Mouse (Mus musculus) hindbrain, embryonic 13.5 days (tissue): ENCODE measurements around the gene Ptger1. TPM values are rescaled to one million over a fixed set of nuclear protein-coding genes. Genes with fewer than 3 reads are reported as not detected.
A peak's percentile ranks its signal among the peaks of the same experiment; 100 is the strongest.

Experiments used
- ATAC-seq: fragments of 200-750 bp; cut with Nextera tagmentation; 2 replicates; pipeline ENCODE4 v1.8.0; 2017; ENCODE audit warnings: moderate TSS enrichment; ENCODE audit not compliant: low FRiP score
- H3K27ac ChIP-seq: fragments of 300-500 bp; sonication (generic); 2 replicates; pipeline ENCODE4 v1.5.1; 2015; ENCODE audit warnings: inconsistent platforms, mild to moderate bottlenecking, moderate library complexity
- H3K27me3 ChIP-seq: fragments of 300-500 bp; sonication (generic); 2 replicates; pipeline ENCODE4 v1.6.1; 2015; ENCODE audit warnings: mild to moderate bottlenecking, inconsistent platforms
- H3K36me3 ChIP-seq: fragments of 300-500 bp; sonication (generic); 2 replicates; pipeline ENCODE4 v1.6.1; 2015; ENCODE audit warnings: mild to moderate bottlenecking, inconsistent platforms
- H3K4me1 ChIP-seq: fragments of 300-500 bp; sonication (generic); replicated peaks from 2 replicates; pipeline ENCODE4 v1.6.1; 2015; ENCODE audit warnings: inconsistent platforms
- H3K4me2 ChIP-seq: fragments of 300-500 bp; sonication (generic); 2 replicates; pipeline ENCODE4 v1.6.1; 2015; ENCODE audit warnings: inconsistent platforms, mild to moderate bottlenecking, moderate library complexity
- H3K4me3 ChIP-seq: fragments of 300-500 bp; sonication (generic); 2 replicates; pipeline ENCODE4 v1.5.1; 2015; ENCODE audit warnings: mild to moderate bottlenecking, inconsistent platforms
- H3K9ac ChIP-seq: fragments of 300-500 bp; sonication (generic); 2 replicates; pipeline ENCODE4 v1.6.1; 2015; ENCODE audit warnings: mild to moderate bottlenecking, inconsistent platforms
- H3K9me3 ChIP-seq: fragments of 300-500 bp; sonication (generic); 2 replicates; pipeline ENCODE4 v1.6.1; 2016; ENCODE audit warnings: inconsistent platforms
- whole genome bisulfite sequencing: fragments of 180-500 bp; shearing (Covaris S2); methylation state at CpG from one replicate; pipeline ENCODE4 v1.1.7; 2015; 5-methylcytosine and 5-hydroxymethylcytosine counted together
- polyA plus RNA-seq: library from polyadenylated mRNA; unstranded; fragments of >200 nt; fragmentation: Nextera tagmentation; extraction: Ambion mirVana; gene quantifications from 2 replicates; pipeline ENCODE4 v1.2.1, GENCODE M21; 2015

The Ptger1 gene
- polyA plus RNA-seq, 1 experiment from 2014 or later, result 0.70 TPM

DNA sequence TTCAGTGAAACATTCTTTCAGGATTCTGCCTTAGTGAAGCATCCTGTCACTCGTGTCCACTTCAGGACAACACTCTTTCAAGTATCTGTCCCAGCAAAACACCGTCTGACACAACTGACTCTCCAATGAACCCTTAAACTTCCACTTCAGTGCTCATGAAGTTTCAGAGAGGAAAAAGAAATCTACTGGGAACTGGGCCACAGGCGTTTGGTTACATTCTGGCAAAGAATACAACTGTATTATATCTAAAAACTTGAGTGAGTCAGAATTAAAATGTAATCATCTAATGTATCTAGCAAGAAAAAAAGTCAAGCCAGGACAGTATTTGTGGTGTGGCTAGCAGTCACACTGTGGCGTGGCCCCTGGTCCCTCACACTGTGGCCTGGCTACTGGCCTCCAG lies 27.6 kb upstream of the Ptger1 start:
- no peak overlapping the region for H3K9ac ChIP-seq
- H3K27me3 ChIP-seq, result 0 out of 2 replicates have a peak, but pooled peaks cover 5% of the 10 kb centered on the region
- no peaks in the 10 kb centered on the region for H3K4me1 ChIP-seq
- H3K27ac ChIP-seq, result no peak overlapping the region
- WGBS, result 79% methylated on average over 4 of the region's 4 CpGs
- H3K9me3 ChIP-seq, result peaks cover 6% of the 10 kb centered on the region
- H3K36me3 ChIP-seq, result no peaks in the 10 kb centered on the region
- H3K4me3 ChIP-seq, result no peak overlapping the region
- no peak for ATAC-seq
- H3K4me2 ChIP-seq, result no peak overlapping the region

DNA sequence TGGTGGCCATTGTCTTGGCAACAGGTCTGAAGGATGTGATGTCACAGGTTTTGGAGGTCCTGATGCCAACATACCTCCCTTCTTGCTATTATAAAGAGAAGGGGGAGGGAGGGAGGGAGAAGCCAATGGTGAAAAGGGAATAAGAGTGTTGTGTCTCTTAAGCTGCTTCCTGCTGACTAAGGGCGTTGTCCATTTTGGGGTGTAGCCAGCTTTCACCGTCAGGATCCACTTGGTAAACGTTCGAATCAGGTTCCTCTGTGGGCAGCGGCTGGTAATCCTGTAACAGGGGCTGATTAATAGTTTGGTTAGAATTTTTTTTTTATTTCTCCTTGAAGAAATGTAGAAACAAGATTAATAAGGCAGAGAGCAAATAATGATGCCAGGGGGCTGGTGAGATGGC lies 26.8 kb upstream of the Ptger1 start:
- H3K27me3 ChIP-seq, result 0 out of 2 replicates have a peak, but pooled peaks cover 5% of the 10 kb centered on the region
- no peaks in the 10 kb centered on the region for H3K36me3 ChIP-seq
- no peak overlapping the region for H3K4me2 ChIP-seq
- no peaks in the 10 kb centered on the region for H3K4me1 ChIP-seq
- no peak for ATAC-seq
- H3K9ac ChIP-seq, result no peak overlapping the region
- H3K9me3 ChIP-seq, result peaks cover 6% of the 10 kb centered on the region
- 76% methylated on average over 5 of the region's 5 CpGs for WGBS
- no peak overlapping the region for H3K4me3 ChIP-seq
- no peak overlapping the region for H3K27ac ChIP-seq

DNA sequence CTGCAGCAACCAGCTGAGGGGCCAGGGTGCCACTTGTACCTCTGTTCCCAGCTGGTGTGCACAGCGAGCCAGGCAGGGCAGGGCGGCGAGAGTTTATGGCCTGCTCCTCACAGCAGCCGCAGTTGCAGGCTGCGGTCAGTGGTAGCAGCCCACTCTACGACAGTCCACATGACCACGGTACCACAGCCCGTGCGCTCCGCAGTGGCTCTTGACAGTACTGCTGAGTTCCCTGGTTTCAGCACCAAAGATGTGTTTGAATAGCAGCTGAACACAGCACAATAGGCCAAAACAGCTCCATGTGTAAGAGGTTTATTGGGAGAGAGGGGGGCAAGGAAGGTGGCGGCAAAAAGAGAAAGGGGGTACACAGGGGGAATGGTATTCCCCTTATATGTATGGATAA lies 19.0 kb upstream of the Ptger1 start:
- Histone ChIP-seq H3K4me1 (peaks cover 5% of the 10 kb centered on the region), H3K27ac (no peak overlapping the region), H3K36me3 (no peaks in the 10 kb centered on the region), H3K4me2 (no peak overlapping the region), H3K27me3 (peaks cover 8% of the 10 kb centered on the region; the same call in 1 of the 2 replicates), H3K4me3 (no peak overlapping the region), H3K9me3 (no peaks in the 10 kb centered on the region), H3K9ac (no peak overlapping the region)
- WGBS, result 93% methylated on average over 11 of the region's 11 CpGs
- ATAC-seq, result no peak

DNA sequence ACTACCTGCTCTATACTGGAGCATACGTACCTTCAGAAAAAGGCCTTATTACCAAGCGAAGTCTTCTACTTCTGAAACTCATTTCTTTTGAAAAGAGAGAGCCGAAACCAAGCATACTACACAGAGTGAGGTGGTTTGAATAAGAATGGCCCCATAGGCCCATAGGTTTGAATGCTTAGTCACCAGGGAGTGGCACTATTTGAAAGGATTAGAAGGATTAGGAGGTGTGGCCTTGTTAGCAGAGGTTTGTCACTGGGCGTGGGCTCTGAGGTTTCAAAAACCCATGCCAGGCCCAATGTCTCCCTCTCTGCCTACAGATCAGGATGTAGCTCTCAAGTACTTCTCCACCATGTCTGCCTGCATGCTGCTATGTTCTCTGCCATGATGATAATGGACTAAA lies 18.4 kb upstream of the Ptger1 start:
- H3K36me3 ChIP-seq, result no peaks in the 10 kb centered on the region
- H3K27ac ChIP-seq, result no peak overlapping the region
- 92% methylated on average over 4 of the region's 4 CpGs for WGBS
- peaks cover 6% of the 10 kb centered on the region for H3K4me1 ChIP-seq
- no peak for ATAC-seq
- H3K4me3 ChIP-seq, result no peak overlapping the region
- no peak overlapping the region for H3K4me2 ChIP-seq
- no peaks in the 10 kb centered on the region for H3K9me3 ChIP-seq
- no peak overlapping the region for H3K9ac ChIP-seq
- peaks cover 5% of the 10 kb centered on the region; the same call in 1 of the 2 replicates for H3K27me3 ChIP-seq

DNA sequence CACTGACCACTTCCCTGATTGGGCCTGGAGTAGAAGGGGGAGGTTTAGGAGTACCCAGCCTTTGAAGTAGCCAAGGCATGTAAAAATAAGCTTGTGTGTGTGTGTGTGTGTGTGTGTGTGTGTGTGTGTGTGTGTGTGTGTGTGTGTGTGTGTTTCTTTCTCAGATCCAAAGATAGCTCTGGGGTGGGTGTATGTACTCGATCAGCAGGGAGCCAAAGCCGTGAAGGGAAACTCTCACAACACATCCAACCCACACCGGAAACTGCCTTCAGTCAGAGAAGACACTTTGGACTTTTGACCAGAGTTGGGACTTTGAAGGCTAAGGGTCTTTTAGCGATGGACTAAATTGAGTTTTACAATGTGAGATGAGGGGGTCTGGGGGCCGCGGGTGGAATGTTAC lies 16.8 kb upstream of the Ptger1 start:
- H3K4me1 ChIP-seq, result peaks cover 18% of the 10 kb centered on the region
- no peak overlapping the region for H3K9ac ChIP-seq
- no peaks in the 10 kb centered on the region for H3K9me3 ChIP-seq
- ATAC-seq, result no peak
- no peak overlapping the region for H3K27ac ChIP-seq
- H3K27me3 ChIP-seq, result peaks cover 3% of the 10 kb centered on the region; the same call in 1 of the 2 replicates
- no peaks in the 10 kb centered on the region for H3K36me3 ChIP-seq
- WGBS, result 95% methylated on average over 6 of the region's 6 CpGs
- H3K4me2 ChIP-seq, result no peak overlapping the region
- H3K4me3 ChIP-seq, result no peak overlapping the region

DNA sequence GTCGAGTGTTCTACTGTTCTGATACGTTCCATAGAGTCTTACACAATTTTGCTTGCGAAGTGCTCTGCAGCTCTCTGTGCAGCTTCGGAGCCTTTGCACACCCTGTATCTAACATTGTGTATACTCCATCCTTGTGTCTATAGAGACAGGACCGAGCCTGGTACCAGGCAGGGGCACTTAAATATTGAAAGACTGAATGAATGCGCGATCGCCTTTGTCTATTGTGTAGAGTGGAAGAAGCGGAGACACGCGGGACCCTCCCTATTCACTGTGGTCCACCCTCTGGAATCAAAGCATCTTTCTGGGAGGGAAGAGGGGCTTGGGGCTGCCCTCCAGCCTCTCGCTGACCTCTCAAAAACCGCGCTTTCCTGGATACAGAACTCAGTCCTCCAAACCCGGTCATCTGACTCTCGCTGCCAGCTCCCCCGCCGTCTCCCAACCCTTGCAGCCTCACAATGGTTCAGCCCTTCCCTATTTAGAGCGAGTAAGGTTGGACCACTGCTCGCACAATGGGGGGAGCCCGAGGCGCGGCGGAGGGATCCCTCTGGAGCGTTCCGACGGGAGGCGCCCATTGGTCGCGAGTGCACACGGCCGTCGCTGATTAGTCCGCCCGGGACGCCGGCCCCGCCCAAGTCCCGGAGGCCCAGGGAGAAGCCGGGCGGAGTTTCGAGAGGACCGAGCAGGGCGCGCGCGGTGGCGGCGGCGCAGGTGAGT lies 14.3 kb upstream of the Ptger1 start, which contains the start of gene Gipc1:
Gene Gipc1, plus strand, starts transcription at position 648 of the 714 bp plus-strand sequence.
- peak; percentile 94 for ATAC-seq
- Histone ChIP-seq H3K4me1 (peaks cover 19% of the 10 kb centered on the region), H3K9me3 (no peaks in the 10 kb centered on the region), H3K4me2 (peak within 1 kb of the TSS; percentile 84), H3K27me3 (no peaks in the 10 kb centered on the region), H3K9ac (peak within 1 kb of the TSS; percentile 94), H3K4me3 (peak within 1 kb of the TSS; percentile 88), H3K27ac (peak within 1 kb of the TSS; percentile 93), H3K36me3 (peaks cover 5% of the 10 kb centered on the region)
- 4% methylated on average over 50 of the region's 50 CpGs for WGBS

DNA sequence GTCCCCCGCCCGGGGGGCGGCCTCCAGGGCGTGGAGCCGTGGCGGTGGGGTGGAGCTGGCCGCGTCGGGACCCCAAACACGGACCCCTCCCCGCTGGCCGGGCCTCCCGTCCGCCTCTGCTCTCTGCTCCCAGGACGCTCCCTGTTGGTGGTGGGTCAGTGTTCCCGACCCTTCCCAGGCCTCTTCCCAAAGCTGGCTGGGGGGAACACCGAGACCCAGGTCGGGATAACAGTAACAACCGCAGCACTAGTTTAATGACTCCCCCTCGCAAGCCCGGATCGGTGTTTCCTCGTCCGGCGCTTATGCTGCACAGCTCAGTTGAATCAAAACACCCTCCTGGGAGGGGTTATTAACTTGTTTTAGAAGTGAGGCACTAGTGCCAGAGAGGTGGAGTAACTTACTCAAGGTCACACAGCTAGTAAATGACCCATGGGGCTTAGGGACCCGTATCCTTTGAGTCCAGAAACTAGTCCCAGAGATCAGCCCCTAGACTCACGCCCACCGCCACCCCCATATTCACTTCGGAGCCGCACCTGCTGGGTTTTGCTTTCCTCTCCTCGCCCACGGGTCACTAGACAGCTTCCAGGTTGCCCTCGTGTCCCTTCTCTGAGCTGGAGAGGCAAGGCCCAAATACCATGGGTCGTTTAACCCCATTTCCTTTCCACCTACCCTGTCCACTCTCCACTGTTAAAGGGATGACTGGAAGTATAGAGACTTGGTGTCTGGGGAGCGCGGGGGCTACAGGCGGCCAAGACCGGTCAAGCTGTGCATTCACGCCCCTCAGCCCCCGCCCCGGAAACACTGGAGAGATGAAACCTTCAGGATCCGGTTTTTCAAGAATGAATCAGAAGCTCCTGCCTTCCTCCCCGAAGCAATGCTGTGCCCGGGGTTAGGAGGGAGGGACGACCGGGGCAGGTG lies 13.5 kb upstream of the Ptger1 start:
- H3K9ac ChIP-seq, result peak overlapping the region; percentile 94
- H3K4me3 ChIP-seq, result peak overlapping the region; percentile 88
- 4% methylated on average over 42 of the region's 46 CpGs for whole genome bisulfite sequencing
- peaks cover 19% of the 10 kb centered on the region for H3K4me1 ChIP-seq
- H3K27ac ChIP-seq, result peak overlapping the region; percentile 93
- peak; percentile 54 for ATAC-seq
- no peaks in the 10 kb centered on the region for H3K9me3 ChIP-seq
- H3K27me3 ChIP-seq, result no peaks in the 10 kb centered on the region
- H3K4me2 ChIP-seq, result peak overlapping the region; percentile 84
- peaks cover 11% of the 10 kb centered on the region for H3K36me3 ChIP-seq

DNA sequence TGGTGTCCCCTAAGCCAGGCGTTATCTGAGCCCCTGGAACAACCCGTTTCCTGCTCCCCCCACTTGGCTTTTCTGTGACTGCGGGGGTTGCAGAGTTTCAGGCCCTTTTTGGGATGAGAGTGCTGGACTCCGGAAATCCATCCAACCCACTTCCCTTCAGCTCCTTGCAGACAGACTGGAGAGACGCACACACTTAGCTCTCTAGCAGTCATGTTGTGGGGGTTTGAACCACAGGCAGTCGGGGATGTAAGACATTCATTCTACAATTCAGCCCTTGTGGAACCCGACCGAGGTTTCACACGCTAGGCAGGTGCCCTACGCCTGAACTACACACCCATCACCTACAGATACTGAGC lies 12.8 kb upstream of the Ptger1 start:
- Histone ChIP-seq H3K9ac (peak overlapping the region; percentile 94), H3K36me3 (peaks cover 11% of the 10 kb centered on the region), H3K9me3 (no peaks in the 10 kb centered on the region), H3K4me3 (peak overlapping the region; percentile 88), H3K27ac (peak overlapping the region; percentile 40; the same call in 1 of the 2 replicates), H3K27me3 (no peaks in the 10 kb centered on the region), H3K4me1 (peaks cover 19% of the 10 kb centered on the region), H3K4me2 (peak overlapping the region; percentile 84)
- no peak for ATAC-seq
- WGBS, result 47% methylated on average over 10 of the region's 10 CpGs

DNA sequence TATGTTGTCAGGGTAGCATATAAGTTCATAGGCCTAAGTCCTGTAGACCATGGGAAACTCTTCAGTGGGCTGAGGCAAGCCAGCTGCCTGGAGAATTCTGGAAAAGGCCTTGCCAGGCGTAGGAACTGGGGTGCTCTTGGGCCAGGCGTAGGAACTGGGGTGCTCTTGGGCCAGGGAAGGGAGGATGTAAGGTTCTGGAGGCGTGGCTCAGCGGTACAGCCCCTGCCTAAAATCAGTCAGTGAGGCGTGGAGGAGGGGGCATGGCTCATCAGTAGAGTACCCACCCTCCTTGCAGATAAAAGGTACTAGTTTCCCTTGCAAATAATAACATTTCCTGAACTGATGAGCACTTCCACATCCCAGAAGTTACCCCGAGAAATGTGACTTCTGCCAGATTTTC lies 11.8 kb upstream of the Ptger1 start:
- ATAC-seq, result no peak
- H3K36me3 ChIP-seq, result peaks cover 11% of the 10 kb centered on the region
- WGBS, result 95% methylated on average over 6 of the region's 6 CpGs
- H3K4me2 ChIP-seq, result no peak overlapping the region
- H3K4me3 ChIP-seq, result no peak overlapping the region
- no peak overlapping the region for H3K27ac ChIP-seq
- H3K9ac ChIP-seq, result no peak overlapping the region
- peaks cover 20% of the 10 kb centered on the region for H3K4me1 ChIP-seq
- H3K27me3 ChIP-seq, result no peaks in the 10 kb centered on the region
- H3K9me3 ChIP-seq, result no peaks in the 10 kb centered on the region

DNA sequence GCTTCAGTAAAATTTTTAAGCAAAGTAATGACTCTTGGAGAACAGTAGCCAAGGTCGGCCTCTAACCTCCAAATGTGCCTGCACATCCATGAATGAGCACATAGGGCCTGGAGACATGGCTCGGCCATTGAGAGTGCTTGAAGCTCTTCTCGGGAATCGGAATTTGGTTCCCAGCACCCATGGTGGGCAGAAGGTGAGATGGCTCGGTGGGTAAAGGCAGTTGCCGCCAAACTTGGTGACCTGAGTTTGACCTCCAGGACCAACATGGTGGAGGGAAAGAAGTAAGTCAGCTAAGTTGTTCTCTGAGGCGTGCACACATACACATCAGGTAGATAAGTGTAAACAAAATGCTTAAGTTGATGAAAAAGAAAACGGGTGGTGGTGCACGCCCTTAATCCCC lies 10.4 kb upstream of the Ptger1 start:
- no peak for ATAC-seq
- H3K4me3 ChIP-seq, result no peak overlapping the region
- H3K4me2 ChIP-seq, result no peak overlapping the region
- 93% methylated on average over 9 of the region's 9 CpGs for WGBS
- H3K36me3 ChIP-seq, result peaks cover 11% of the 10 kb centered on the region
- no peaks in the 10 kb centered on the region for H3K27me3 ChIP-seq
- H3K9ac ChIP-seq, result no peak overlapping the region
- peaks cover 33% of the 10 kb centered on the region for H3K4me1 ChIP-seq
- H3K27ac ChIP-seq, result no peak overlapping the region
- no peaks in the 10 kb centered on the region for H3K9me3 ChIP-seq

DNA sequence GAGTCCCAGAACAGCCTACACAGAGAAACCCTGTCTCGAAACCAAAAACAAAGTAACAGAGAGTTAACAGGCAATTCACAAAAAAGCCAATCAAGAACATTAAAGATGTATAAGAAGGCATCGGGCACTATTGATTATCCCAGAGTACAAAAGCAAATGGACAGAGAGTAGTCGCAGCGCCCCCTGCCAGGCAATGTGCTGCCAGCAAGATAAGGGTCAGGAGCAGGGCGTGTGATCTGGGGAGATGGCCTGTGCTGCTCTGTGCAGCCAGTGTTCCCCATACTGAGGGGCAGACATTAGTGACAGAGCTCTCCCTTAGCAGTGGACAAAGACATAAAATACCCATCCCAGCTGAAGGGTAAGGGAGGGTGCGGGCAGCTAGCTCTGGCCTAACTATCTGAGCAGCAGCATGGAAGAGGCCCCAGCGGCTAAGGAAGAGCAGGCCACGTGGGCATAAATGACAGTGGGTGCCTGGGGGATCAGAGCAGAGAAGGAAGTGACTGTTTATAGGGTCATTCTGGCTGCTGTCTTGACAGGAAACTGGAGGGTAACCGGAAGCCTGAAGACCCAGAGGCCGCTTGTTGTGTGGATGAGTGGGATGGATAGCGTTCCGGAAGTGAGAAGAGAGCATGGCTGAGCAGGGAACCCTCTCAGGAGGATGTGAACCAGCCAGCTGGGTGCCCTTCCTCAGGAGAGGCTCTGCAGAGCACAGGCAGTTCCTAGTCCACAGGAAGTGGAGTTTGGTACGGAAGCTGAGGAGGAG lies 9.8 kb upstream of the Ptger1 start:
- H3K4me1 ChIP-seq, result peaks cover 38% of the 10 kb centered on the region
- 0 out of 2 replicates have a peak overlapping the region, but pooled peaks have one; percentile 0 for H3K9ac ChIP-seq

DNA sequence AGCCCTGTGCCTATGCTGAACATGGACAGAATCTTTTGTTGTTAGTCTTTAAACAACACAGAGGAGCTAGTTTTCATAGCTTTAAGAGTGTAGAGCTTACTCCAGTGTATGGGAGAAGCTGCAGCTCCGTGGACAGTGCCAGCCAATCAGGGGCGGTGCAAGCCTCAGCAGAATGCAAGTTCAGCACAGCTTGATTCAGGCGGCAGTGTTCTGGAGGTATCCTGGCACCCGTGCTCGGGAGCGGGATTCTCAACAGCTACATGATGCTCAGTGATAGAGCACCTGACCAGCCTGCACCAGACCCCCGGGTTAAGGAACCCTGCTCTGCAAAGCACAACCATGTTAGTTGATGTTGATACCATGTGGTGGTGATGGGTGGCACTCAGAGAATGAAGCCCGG lies 5.9 kb upstream of the Ptger1 start:
- Histone ChIP-seq H3K4me2 (peak overlapping the region; percentile 19; the same call in 1 of the 2 replicates), H3K9ac (peak overlapping the region; percentile 31)

More for the DNA sequence above, 9.8 kb upstream of the Ptger1 start:
- no peak overlapping the region; the same call in 1 of the 2 replicates for H3K27ac ChIP-seq
- 84% methylated on average over 13 of the region's 13 CpGs for WGBS
- no peak for ATAC-seq
- H3K9me3 ChIP-seq, result no peaks in the 10 kb centered on the region
- H3K27me3 ChIP-seq, result no peaks in the 10 kb centered on the region
- peaks cover 11% of the 10 kb centered on the region for H3K36me3 ChIP-seq
- no peak overlapping the region for H3K4me2 ChIP-seq
- H3K4me3 ChIP-seq, result no peak overlapping the region

More for the DNA sequence above, 5.9 kb upstream of the Ptger1 start:
- no peak overlapping the region for H3K27ac ChIP-seq
- H3K36me3 ChIP-seq, result peaks cover 23% of the 10 kb centered on the region
- peaks cover 41% of the 10 kb centered on the region for H3K4me1 ChIP-seq
- WGBS, result 10% methylated on average over 8 of the region's 8 CpGs
- no peak overlapping the region for H3K4me3 ChIP-seq
- H3K9me3 ChIP-seq, result no peaks in the 10 kb centered on the region
- H3K27me3 ChIP-seq, result no peaks in the 10 kb centered on the region
- ATAC-seq, result peak; percentile 6
